Mouse (Mus musculus) embryonic fibroblast, embryonic 13.5 days (primary cell): ENCODE results near the gene 4931409K22Rik. TPM values are rescaled to one million over a fixed set of nuclear protein-coding genes. Genes with fewer than 3 reads are reported as not detected.

Experiments
- H3K27ac ChIP-seq: 2 replicates; pipeline ENCODE4 v1.5.1; 2012; ENCODE audit warnings: low read length, control low read depth, inconsistent platforms; ENCODE audit not compliant: insufficient read depth
- H3K4me1 ChIP-seq: 2 replicates; pipeline ENCODE4 v1.6.1; 2011; ENCODE audit warnings: low read length; ENCODE audit not compliant: control insufficient read depth, insufficient read depth
- H3K4me3 ChIP-seq: 2 replicates; pipeline ENCODE4 v1.5.1; 2011; ENCODE audit warnings: mild to moderate bottlenecking, control low read depth, low read length; ENCODE audit not compliant: insufficient read depth
- CTCF ChIP-seq: IDR thresholded peaks from 2 replicates; pipeline ENCODE4 v1.5.1; 2011; ENCODE audit warnings: mild to moderate bottlenecking, control low read depth, low read length, moderate library complexity, borderline replicate concordance; ENCODE audit not compliant: insufficient read depth
- POLR2A ChIP-seq: IDR thresholded peaks from 2 replicates; pipeline ENCODE4 v1.6.1; 2011; ENCODE audit warnings: low read depth, mild to moderate bottlenecking, control low read depth, low read length, moderate library complexity
- polyA plus RNA-seq: library from polyadenylated mRNA; stranded (reverse); fragments of >200 nt; gene quantifications from 2 replicates; pipeline ENCODE4 v1.2.4, GENCODE M21; 2011; ENCODE audit warnings: low read depth; ENCODE audit not compliant: missing spikeins, insufficient read length

The 4931409K22Rik gene
- polyA plus RNA-seq, 1 experiment: not detected

DNA sequence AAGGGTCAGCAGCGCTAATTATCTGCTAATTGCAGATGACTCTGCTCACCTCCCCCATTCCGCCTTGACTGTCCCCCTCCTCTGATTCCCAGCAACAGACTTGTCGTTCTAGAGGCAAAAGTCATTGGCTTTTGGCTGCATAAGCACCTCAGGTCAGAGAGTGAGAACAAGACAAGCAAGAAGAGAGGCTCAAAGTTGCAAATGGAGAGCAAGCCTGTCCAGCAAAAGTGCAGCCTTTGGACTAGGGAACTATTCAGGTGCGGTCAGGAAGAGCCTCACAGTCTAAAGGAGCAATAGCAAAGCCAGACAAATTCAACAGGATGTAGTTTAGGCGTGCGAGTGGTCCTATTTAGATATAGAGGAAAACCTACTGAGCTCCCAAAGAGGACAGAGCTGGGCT, 28.8 kb downstream of the 4931409K22Rik start:
- H3K27ac ChIP-seq: no peak overlapping the region
- TF ChIP-seq POLR2A: no peak
- no peak for TF ChIP-seq CTCF
- H3K4me1 ChIP-seq: no peaks in the 10 kb centered on the region
- no peak overlapping the region for H3K4me3 ChIP-seq

DNA sequence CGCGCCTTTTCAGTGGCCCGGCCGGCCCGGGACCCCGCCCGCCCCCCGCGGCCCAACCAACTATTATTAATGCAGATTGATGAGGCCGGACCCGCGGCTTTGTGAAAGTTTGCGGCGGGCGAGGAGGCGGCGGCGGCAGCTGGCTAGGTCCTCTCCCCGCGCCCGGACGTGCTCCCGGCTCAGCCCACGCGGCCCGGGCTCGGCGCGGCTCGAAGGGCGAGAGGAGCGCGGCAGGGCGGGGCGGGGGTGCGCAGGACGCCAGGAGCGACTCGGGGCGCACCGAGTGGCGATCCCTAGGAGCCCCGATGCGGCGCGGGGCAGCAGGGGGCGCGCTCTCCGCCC, 29.7 kb downstream of the 4931409K22Rik start, which contains the start of gene Gbx1:
Gene Gbx1, minus strand, starts transcription at position 314 of the 342 bp plus-strand sequence.
- H3K4me1 ChIP-seq: no peaks in the 10 kb centered on the region
- H3K4me3 ChIP-seq: no peak within 1 kb of the TSS
- H3K27ac ChIP-seq: no peak within 1 kb of the TSS
- TF ChIP-seq POLR2A (no peak), CTCF (no peak)

DNA sequence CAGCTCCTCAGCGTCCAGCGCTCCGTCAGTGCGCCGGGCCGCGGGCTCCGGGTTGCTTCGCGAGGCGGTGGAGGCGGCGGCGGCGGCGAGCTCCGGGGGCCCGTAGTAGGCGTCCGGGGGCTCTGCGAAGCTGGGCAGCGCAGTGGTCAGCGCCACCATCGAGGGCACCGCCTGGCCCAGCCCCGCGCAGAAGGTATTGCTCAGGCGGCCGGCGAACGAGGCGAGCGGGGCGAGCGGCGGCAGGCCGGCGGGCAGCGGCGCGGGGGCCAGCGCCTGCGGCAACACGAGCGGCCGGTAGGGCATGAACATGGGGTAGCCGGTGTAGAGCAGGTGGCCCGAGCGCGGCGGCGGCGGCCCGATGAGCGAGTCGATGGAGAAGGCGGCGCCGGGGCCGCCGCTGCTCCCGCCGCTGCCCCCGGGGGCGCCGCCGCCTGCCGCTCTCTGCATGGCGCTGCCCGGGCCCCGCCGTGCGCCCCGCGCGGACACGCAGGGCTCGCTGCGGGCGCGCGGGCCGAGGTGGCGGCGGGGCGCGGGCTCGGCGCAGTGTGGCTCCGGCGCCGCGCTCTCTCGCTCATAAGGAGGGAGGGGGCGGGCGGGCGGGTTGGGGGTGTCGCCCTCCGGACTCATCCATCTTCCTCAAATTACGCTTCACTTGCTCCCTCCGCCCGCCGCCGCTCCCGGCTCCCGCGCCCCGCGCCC, 30.3 kb downstream of the 4931409K22Rik start:
- TF ChIP-seq CTCF (no peak), POLR2A (no peak)
- H3K4me3 ChIP-seq: no peak overlapping the region
- no peaks in the 10 kb centered on the region for H3K4me1 ChIP-seq
- no peak overlapping the region for H3K27ac ChIP-seq

DNA sequence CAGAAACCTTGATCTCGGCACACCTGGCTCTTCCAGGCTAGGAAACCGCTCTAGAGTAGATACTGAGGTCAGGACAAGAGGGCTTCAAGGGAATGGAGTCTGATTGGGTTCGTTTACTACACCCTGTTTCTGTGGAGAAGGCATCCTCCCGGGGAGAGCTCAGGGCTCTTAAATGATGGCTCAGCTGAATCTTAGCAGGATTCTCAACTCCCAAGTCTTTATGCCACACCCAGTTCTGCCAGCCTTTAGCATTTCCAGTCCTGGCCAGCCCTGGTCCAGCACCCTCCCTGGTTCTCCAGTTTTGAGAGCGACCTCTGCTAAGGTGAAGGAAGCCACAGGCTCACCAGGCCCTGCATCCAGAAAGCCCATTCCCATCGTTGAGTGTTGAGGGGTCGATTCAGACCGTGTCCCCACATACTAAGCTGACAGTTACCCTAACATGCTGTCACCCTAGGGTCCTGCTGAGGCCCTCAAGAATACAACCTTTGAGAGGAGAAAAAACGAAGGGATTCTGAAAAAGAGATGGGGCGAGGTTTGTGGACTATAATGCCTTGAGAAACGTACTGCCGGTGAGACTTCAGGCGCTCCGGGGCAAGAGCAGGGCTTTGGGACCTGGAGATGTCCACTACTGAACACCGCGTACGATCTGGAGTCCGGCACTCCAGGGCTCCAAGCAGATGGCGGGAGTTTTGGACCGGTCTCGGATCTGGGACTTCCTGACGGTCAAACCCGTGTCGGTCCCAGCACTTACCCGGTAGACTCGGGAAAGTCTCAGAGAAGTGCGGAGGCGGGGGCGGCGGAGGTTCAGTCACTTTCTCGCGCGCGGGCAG, 31.0 kb downstream of the 4931409K22Rik start:
- TF ChIP-seq CTCF (no peak), POLR2A (no peak)
- Histone ChIP-seq H3K4me1 (no peaks in the 10 kb centered on the region), H3K27ac (no peak overlapping the region), H3K4me3 (no peak overlapping the region)

DNA sequence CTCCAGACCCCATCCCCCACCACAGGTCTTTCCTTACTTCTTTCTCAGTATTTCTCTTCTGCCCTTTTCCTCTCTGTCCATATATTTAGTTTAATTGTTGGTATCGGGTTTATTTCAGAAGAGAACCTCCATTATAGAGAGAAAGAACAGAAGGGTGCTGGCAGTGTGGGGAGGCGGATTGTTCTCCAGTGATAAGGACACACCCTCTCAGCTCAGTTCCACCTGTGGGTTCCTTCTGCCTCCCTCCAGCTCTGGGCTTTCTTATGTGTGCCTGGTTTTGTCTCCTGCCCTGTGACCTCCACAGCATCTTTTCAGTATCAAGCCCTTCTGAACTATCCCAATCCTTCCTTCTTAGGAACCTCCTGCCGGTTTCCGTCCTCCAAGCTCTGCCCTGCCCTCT, 32.1 kb downstream of the 4931409K22Rik start:
- Histone ChIP-seq H3K4me3 (no peak overlapping the region), H3K4me1 (no peaks in the 10 kb centered on the region), H3K27ac (no peak overlapping the region)
- no peak for TF ChIP-seq CTCF
- TF ChIP-seq POLR2A: no peak

DNA sequence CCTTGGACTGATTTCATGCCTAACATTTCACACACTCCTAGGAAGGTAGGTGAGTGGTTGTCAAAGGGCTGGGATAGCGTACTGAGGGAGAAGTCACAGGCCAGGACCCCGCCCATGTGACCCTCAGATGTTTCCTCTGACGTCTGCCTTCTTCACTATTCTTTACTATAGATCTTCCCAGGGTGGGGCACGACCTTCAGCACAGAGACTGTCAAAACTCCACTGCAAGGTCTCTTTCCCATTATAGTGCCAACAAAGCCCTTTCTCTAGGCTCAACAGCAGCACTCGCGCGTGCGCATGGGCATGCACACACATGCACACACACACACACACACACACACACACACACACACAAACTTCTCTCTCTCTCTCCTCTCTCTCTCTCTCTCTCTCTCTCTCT, 32.8 kb downstream of the 4931409K22Rik start:
- no peak overlapping the region for H3K4me3 ChIP-seq
- TF ChIP-seq POLR2A (no peak), CTCF (no peak)
- H3K4me1 ChIP-seq: no peaks in the 10 kb centered on the region
- no peak overlapping the region for H3K27ac ChIP-seq

DNA sequence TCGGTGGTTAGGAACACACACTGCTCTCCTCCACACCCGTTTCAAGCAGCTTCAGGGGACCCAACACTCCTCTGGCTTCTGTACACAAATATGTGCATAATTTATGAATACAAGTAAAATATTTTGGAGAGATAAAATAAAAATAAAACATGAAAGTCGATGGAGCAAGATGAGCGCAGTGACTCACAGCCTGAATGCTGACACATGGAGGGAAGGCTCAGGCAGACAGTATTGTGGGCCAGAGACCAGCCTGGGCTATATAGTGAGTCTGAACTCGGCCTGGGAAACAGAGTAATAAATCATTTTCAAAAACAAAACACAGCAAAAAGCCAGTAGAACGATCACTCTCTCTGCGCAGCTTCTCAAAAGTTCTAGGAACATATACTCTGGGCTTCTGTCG, 35.2 kb downstream of the 4931409K22Rik start:
- Histone ChIP-seq H3K27ac (no peak overlapping the region), H3K4me1 (no peaks in the 10 kb centered on the region), H3K4me3 (no peak overlapping the region)
- TF ChIP-seq CTCF (no peak), POLR2A (no peak)

DNA sequence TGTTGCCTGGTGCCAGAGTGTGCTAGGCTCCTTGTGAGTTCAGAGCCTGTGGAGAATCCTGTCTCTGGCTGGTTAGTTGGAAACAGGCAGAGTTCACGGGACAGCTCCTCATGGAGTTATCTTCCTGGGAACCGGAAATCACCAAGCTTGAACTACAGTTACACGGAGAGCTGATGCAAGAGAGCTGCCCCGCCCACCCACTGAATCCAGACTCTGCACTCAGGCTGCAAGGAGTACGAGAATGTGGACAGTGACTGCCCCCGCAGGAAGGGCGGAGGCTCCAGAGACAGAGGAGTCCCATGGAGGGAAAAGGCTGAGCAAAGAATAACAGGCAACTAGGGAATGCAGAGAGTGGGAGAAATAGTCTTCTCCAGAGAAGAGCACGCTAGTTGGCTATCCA, 44.3 kb downstream of the 4931409K22Rik start:
- no peak for TF ChIP-seq POLR2A
- TF ChIP-seq CTCF: no peak
- Histone ChIP-seq H3K4me3 (no peak overlapping the region), H3K27ac (no peak overlapping the region), H3K4me1 (0 out of 2 replicates have a peak, but pooled peaks cover 3% of the 10 kb centered on the region)

DNA sequence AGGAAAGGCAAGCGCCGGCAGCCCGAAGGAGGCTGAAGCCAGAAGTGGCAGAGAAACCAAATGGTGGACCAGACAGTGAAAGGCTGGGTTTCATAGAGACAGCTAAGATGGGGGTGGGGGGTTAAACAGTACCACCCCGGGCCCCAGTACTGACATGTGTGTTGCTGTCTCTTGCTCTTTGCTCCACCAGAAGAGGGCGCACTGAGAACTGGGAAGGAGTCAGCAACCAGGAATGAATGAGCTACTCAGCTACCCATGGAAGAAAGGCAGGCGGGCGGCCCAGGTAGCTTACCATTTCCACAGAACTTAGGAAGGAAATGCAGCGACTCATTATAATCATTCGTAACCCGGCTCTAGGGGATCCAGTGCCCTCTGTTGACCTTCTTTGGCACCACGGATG, 46.0 kb downstream of the 4931409K22Rik start:
- no peak overlapping the region for H3K27ac ChIP-seq
- 0 out of 2 replicates have a peak, but pooled peaks cover 3% of the 10 kb centered on the region for H3K4me1 ChIP-seq
- H3K4me3 ChIP-seq: no peak overlapping the region
- TF ChIP-seq POLR2A (no peak), CTCF (peak; percentile 53; the same call in 1 of the 2 replicates)

DNA sequence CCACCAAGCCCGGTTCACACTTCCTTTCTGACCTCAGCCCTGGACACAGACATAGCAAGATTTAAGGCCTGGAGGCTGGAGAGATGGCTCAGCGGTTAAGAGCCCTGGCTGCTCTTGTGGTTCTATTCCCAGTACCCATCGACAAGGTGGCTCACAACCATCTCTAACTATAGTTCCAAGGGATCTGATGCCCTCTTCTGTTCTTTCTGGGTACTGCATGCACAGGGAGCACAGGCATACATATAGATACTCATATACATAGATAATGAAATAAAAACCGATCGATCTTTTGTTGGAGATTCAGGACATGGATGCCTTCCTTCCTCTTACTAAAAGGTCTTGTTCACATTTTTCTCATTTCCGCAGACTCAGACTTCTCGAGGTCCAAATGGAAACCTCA, 48.2 kb downstream of the 4931409K22Rik start:
- H3K4me3 ChIP-seq: no peak overlapping the region
- no peak overlapping the region for H3K27ac ChIP-seq
- no peak for TF ChIP-seq CTCF
- no peak for TF ChIP-seq POLR2A
- 0 out of 2 replicates have a peak, but pooled peaks cover 3% of the 10 kb centered on the region for H3K4me1 ChIP-seq
